10 mouse cellular contexts compared by ENCODE assay signal in the genomic region with DNA sequence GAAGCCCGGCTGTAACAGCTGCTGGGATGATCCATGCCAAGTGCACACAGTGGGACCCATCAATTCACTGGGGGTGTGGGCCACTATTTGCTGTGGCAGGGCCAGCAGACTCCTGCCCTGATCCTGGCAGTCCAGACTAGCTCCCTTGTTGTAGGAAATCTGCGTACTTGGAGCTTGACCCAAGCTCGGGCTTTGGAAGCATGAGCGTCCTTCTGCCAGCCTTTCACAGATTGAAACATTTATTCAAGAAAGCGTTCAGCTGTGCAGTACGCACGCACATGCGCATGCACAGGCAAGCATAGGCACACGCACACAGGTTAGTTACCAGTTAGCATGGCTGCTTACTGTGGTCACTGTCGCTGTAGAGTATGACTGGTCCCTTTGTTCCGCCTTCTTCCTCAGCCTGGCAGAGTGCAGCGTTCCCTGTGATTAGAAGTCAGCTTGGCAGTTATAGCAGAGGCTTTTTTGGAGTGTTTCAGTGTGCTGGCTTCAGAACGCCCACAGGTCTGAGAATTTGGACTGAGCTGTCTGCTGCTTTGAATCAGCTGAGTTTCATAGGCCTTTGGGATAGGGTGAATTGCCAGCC. TPM values are rescaled to one million over a fixed set of nuclear protein-coding genes. Genes with fewer than 3 reads are reported as not detected.
DNase-seq lines count a peak whose midpoint lies in the region; ATAC-seq and TF ChIP-seq lines count a peak whose summit lies in the region.
"Had no signal": no experiment of that assay in that cellular context is flagged by ENCODE, and none has a peak within 500 bp of the region (broad histone marks: within the 10 kb centered on the region; RNA-seq: fewer than 3 reads in every experiment).

No protein-coding gene starts in this region.

- H3K4me3 ChIP-seq in heart, embryonic 16.5 days (ENCODE audit: low read length): no peak overlapping the region
- no peak overlapping the region for H3K4me3 ChIP-seq in heart, embryonic 10.5 days
- no peak overlapping the region for H3K4me3 ChIP-seq in embryonic facial prominence, embryonic 13.5 days
- no peak overlapping the region for H3K4me3 ChIP-seq in olfactory bulb, adult 2 months (ENCODE audit: insufficient read depth, low read depth, low read length)
- H3K4me3 ChIP-seq: megakaryocyte, embryonic 14.5 days had no signal

- no peak overlapping the region for H3K9ac ChIP-seq in heart, embryonic 16.5 days (ENCODE audit: low read length)
- H3K9ac ChIP-seq in embryonic facial prominence, embryonic 13.5 days: 0 out of 2 replicates have a peak overlapping the region, but pooled peaks have one; percentile 2

- H3K9me3 ChIP-seq in heart, embryonic 16.5 days (replicated peaks; ENCODE audit: control insufficient read depth, low read length): no peaks in the 10 kb centered on the region
- H3K9me3 ChIP-seq in heart, embryonic 10.5 days: no peaks in the 10 kb centered on the region
- H3K9me3 ChIP-seq in embryonic facial prominence, embryonic 13.5 days: no peaks in the 10 kb centered on the region
- H3K9me3 ChIP-seq: megakaryocyte, embryonic 14.5 days had no signal

- peaks cover 4% of the 10 kb centered on the region; the same call in 1 of the 2 replicates for H3K36me3 ChIP-seq in heart, embryonic 16.5 days (ENCODE audit: control insufficient read depth, insufficient read depth)
- peaks cover 2% of the 10 kb centered on the region; the same call in 1 of the 2 replicates for H3K36me3 ChIP-seq in heart, embryonic 10.5 days
- H3K36me3 ChIP-seq in embryonic facial prominence, embryonic 13.5 days: 0 out of 2 replicates have a peak, but pooled peaks cover 9% of the 10 kb centered on the region

- DNase-seq in heart, embryonic 10.5 days (ENCODE audit: low spot score): no peak
- DNase-seq in layer of hippocampus, adult 9-10 months (ENCODE audit: low spot score): peak; percentile 61
- no peak for DNase-seq in retina, postnatal 1 day
- no peak for DNase-seq in spleen, postnatal 4 days (ENCODE audit: low spot score in 2 of 2)

- TF ChIP-seq CTCF in olfactory bulb, adult 2 months (IDR thresholded peaks at IDR 0.05; ENCODE audit: insufficient read depth, low read depth, low read length): no peak

- H3K4me1 ChIP-seq in heart, embryonic 16.5 days (ENCODE audit: control insufficient read depth, insufficient read depth, low read length): peaks cover 6% of the 10 kb centered on the region
- H3K4me1 ChIP-seq in heart, embryonic 10.5 days: peaks cover 24% of the 10 kb centered on the region
- peaks cover 31% of the 10 kb centered on the region for H3K4me1 ChIP-seq in embryonic facial prominence, embryonic 13.5 days
- peaks cover 56% of the 10 kb centered on the region for H3K4me1 ChIP-seq in olfactory bulb, adult 2 months (ENCODE audit: control insufficient read depth, insufficient read depth, low read length)

- TF ChIP-seq POLR2A in olfactory bulb, adult 2 months (IDR thresholded peaks at IDR 0.05; ENCODE audit: insufficient read depth, low read depth, low read length): no peak

- H3K27ac ChIP-seq in heart, embryonic 16.5 days (ENCODE audit: low read length): peak overlapping the region; percentile 17; the same call in 1 of the 2 replicates
- no peak overlapping the region for H3K27ac ChIP-seq in heart, embryonic 10.5 days
- H3K27ac ChIP-seq in embryonic facial prominence, embryonic 13.5 days: peak overlapping the region; percentile 62
- peak overlapping the region; percentile 92 for H3K27ac ChIP-seq in olfactory bulb, adult 2 months (ENCODE audit: insufficient read depth, low read depth, low read length)

- WGBS in heart, embryonic 16.5 days: 73% methylated on average over 13 of the region's 13 CpGs
- whole genome bisulfite sequencing in heart, embryonic 10.5 days: 82% methylated on average over 13 of the region's 13 CpGs
- WGBS in embryonic facial prominence, embryonic 13.5 days: 58% methylated on average over 13 of the region's 13 CpGs
- WGBS in olfactory bulb, adult 2 months: 15% methylated on average over 13 of the region's 13 CpGs

- no peak overlapping the region for H3K4me2 ChIP-seq in heart, embryonic 16.5 days (ENCODE audit: low read depth, low read length)
- no peak overlapping the region for H3K4me2 ChIP-seq in embryonic facial prominence, embryonic 13.5 days

- ATAC-seq in heart, embryonic 16.5 days (replicated peaks; ENCODE audit: extremely low read depth, insufficient read depth, low FRiP score): no peak
- no peak for ATAC-seq in embryonic facial prominence, embryonic 13.5 days (ENCODE audit: insufficient number of reproducible peaks, insufficient read depth, low FRiP score, low TSS enrichment, low read depth)
- no peak for ATAC-seq in megakaryocyte, adult 5-6 weeks (ENCODE audit: poor library complexity, severe bottlenecking)

- H3K27me3 ChIP-seq in heart, embryonic 16.5 days (ENCODE audit: control insufficient read depth, insufficient read depth, low read length): no peaks in the 10 kb centered on the region
- peaks cover 9% of the 10 kb centered on the region; the same call in 1 of the 2 replicates for H3K27me3 ChIP-seq in heart, embryonic 10.5 days (ENCODE audit: insufficient read depth, poor library complexity, severe bottlenecking)
- H3K27me3 ChIP-seq in embryonic facial prominence, embryonic 13.5 days: no peaks in the 10 kb centered on the region
- H3K27me3 ChIP-seq: megakaryocyte, embryonic 14.5 days had no signal

RNA-seq across cellular contexts. Expression of gene Gpr153, which starts 47.0 kb away (rescaled TPM):
- polyA plus RNA-seq in heart, embryonic 16.5 days (2015; fragmentation: Nextera tagmentation; extraction: Ambion mirVana): 8.4 and 10.4 TPM in 2 replicates
- polyA plus RNA-seq in heart, embryonic 10.5 days (2016; fragmentation: Nextera tagmentation; extraction: Ambion mirVana): 5.5 and 6.3 TPM in 2 replicates
- polyA plus RNA-seq in embryonic facial prominence, embryonic 13.5 days (2015; fragmentation: Nextera tagmentation; extraction: Ambion mirVana): 11.1 TPM in 2 replicates
- polyA plus RNA-seq in olfactory bulb, adult 2 months (2012; ENCODE audit: insufficient read depth, insufficient read length, low replicate concordance, missing spikeins): not detected in 2 replicates
- not detected in 2 replicates for total RNA-seq in megakaryocyte, adult 5-6 weeks (2015)
- 0.04 and 1.7 TPM in 2 replicates for total RNA-seq in megakaryocyte, adult 5-6 weeks (2017)
- total RNA-seq: MEL had no signal

RNA-seq across cellular contexts. Expression of gene Acot7, which starts 49.1 kb away (rescaled TPM):
- polyA plus RNA-seq in heart, embryonic 16.5 days (2015; fragmentation: Nextera tagmentation; extraction: Ambion mirVana): 67.7 and 68.0 TPM in 2 replicates
- polyA plus RNA-seq in heart, embryonic 10.5 days (2016; fragmentation: Nextera tagmentation; extraction: Ambion mirVana): 43.7 and 48.9 TPM in 2 replicates
- 48.5 and 54.1 TPM in 2 replicates for polyA plus RNA-seq in embryonic facial prominence, embryonic 13.5 days (2015; fragmentation: Nextera tagmentation; extraction: Ambion mirVana)
- not detected in 2 replicates for polyA plus RNA-seq in olfactory bulb, adult 2 months (2012; ENCODE audit: insufficient read depth, insufficient read length, low replicate concordance, missing spikeins)
- total RNA-seq in megakaryocyte, adult 5-6 weeks (2015): 43.3 and 44.5 TPM in 2 replicates
- total RNA-seq in megakaryocyte, adult 5-6 weeks (2017): 40.1 and 43.3 TPM in 2 replicates

Comparison
In these comparisons a context has a peak if more than half of its experiments do, and no peak if none do; other contexts are left out.
1. RNA of gene Acot7, which starts 49.1 kb away (polyA plus RNA-seq): 67.7 to 68.0 TPM in heart, embryonic 16.5 days, 43.7 to 48.9 TPM in heart, embryonic 10.5 days and 48.5 to 54.1 TPM in embryonic facial prominence, embryonic 13.5 days; not detected in olfactory bulb, adult 2 months; every median in the first group is over 10 times any median in the second.